Mouse (Mus musculus): ENCODE data around the gene Acadm.

The Acadm gene

GRCm38 (mm10) chr3:153941613-153942012, 2.8 kb downstream of the Acadm start:
- no peak for DNase-seq (ENCODE audit: low read depth, low spot score)

- no peak for DNase-seq (ENCODE audit: low read depth, low spot score)
These were observed 3.9 kb downstream of the Acadm start for GRCm38 (mm10) chr3:153940486-153940885.

- DNase-seq (ENCODE audit: low read depth, low spot score), result no peak
These were observed 4.4 kb downstream of the Acadm start for GRCm38 (mm10) chr3:153940021-153940420.

GRCm38 (mm10) chr3:153937116-153937810, 7.2 kb downstream of the Acadm start:
- DNase-seq (ENCODE audit: low read depth, low spot score), result no peak

- DNase-seq (ENCODE audit: low read depth, low spot score), result no peak
These were observed 8.6 kb downstream of the Acadm start for GRCm38 (mm10) chr3:153935878-153936277.

GRCm38 (mm10) chr3:153932461-153932860, 12.0 kb downstream of the Acadm start:
- no peak for DNase-seq (ENCODE audit: low read depth, low spot score)

GRCm38 (mm10) chr3:153929526-153929925, 14.9 kb downstream of the Acadm start:
- DNase-seq (ENCODE audit: low read depth, low spot score), result no peak

- DNase-seq (ENCODE audit: low read depth, low spot score), result no peak
These were observed 18.1 kb downstream of the Acadm start for GRCm38 (mm10) chr3:153926333-153926732.

GRCm38 (mm10) chr3:153921147-153921910, 23.1 kb downstream of the Acadm start:
- no peak for DNase-seq (ENCODE audit: low read depth, low spot score)

GRCm38 (mm10) chr3:153917200-153917599, 27.2 kb downstream of the Acadm start:
- no peak for DNase-seq (ENCODE audit: low read depth, low spot score)

- no peak for DNase-seq (ENCODE audit: low read depth, low spot score)
These were observed 30.8 kb downstream of the Acadm start for GRCm38 (mm10) chr3:153913510-153914243.

GRCm38 (mm10) chr3:153912546-153913509, 31.6 kb downstream of the Acadm start, which contains the start of gene Rabggtb:
Gene Rabggtb (minus strand): TSS chr3:153913009.
- peak; percentile 93 for DNase-seq (ENCODE audit: low read depth, low spot score)

- DNase-seq (ENCODE audit: low read depth, low spot score), result no peak
These were observed 32.5 kb downstream of the Acadm start for GRCm38 (mm10) chr3:153911882-153912440.

- DNase-seq (ENCODE audit: low read depth, low spot score), result no peak
These were observed 33.1 kb downstream of the Acadm start for GRCm38 (mm10) chr3:153911197-153911881.

GRCm38 (mm10) chr3:153910489-153910888, 33.9 kb downstream of the Acadm start:
- no peak for DNase-seq (ENCODE audit: low read depth, low spot score)

- no peak for DNase-seq (ENCODE audit: low read depth, low spot score)
These were observed 35.5 kb downstream of the Acadm start for GRCm38 (mm10) chr3:153908919-153909318.

- DNase-seq (ENCODE audit: low read depth, low spot score), result no peak
These were observed 38.1 kb downstream of the Acadm start, which contains the start of gene Msh4 for GRCm38 (mm10) chr3:153906136-153906871. Gene Msh4 (minus strand): TSS chr3:153906138.

- DNase-seq (ENCODE audit: low read depth, low spot score), result no peak
These were observed 38.9 kb downstream of the Acadm start for GRCm38 (mm10) chr3:153905251-153906135.

Measured in telencephalon, adult 2 months (tissue).